Mouse (Mus musculus): ENCODE measurements around the gene Apof. TPM values are rescaled to one million over a fixed set of nuclear protein-coding genes. Genes with fewer than 3 reads are reported as not detected.

The Apof gene
- polyA plus RNA-seq (2017; shearing (Covaris generic)) = not detected

GRCm38 (mm10) chr10:128268371-128268770 lies at the start of gene Apof:
TSS of gene Apof (plus strand) at chr10:128268671.

DNA sequence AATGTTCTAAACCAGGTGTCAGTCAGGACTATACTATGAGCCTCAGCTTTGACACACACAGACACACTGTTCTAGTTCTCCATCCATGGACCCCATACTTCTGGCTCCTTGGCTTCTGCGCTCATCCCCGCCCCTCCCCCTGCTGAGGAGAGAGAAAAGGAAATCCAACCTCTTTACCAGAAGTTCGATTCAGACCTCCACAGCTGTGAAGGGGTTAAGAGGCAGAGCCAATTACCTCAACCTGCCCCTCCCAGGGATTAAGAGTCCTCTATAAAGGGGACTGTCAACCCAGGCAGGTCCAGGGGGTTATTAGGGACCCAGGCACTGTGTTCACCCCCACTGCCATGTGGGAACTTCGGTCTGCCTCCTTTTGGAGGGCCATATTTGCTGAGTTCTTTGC lies 42.9 kb upstream of the Apof start, which contains the start of gene Mip:
Gene Mip (plus strand): TSS at position 301 of the 400 bp plus-strand sequence.

DNA sequence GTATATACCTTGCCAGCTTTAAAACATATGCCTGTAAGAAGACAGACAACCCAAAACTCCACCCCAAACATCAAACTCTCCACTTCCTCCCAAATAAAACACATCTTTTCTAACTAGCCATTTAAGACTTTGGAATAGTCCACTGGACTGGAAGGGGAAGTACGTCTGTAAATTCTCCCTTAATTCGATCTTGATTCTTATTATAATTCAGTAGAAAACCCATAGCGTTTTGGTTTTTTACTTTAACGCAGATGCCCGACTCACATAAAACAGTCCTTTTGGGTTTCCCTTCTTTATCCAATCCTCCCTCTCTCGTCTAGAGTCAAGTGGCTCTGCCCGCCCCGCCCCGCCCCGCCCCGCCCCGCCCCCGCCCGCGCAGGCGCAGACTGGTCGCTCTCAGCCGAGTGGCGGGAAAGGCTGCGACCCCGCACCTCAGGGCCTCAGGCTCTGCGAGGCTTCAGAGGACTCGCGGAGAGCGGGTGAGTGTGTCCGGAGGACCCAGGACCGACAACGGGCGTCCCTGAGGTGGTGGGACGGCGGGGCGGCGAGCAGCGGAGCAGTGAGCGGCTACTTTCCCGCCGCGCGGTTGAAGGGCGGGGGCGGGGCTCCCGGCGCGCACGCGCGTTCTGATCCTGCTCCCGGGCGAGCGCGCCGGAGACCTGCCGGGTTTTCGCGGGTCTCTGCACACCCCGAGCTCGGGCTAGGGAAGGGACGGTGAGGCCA lies 36.6 kb upstream of the Apof start, which contains the start of gene Timeless:
Gene Timeless (plus strand): TSS at position 369 of the 723 bp plus-strand sequence.

DNA sequence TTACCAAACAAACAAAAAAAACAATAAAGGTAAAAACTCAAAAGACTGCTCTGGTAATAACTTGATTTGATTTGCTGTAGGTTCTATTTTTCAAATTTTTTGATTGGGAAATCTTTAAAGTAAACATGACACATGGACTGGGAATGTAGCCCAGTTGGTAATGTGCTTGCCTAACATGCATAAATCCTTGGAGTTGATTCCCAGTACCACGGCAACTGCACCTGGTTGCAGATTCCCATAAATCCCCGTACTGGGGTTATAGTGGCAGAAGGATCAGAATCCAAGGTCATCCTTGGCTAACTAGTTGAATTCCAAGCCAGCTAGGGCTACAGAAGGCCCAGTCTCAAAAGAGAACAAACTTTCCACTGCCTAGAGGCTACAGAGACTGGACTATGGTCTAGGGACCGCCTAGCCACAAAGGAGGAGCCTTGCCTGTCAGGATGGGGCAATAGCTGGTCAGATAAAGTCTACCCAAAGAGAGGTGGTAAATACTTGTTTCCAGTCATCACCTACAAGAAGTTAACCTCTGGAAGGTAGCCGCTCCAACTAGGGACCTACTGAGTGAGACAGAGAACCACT lies 14.7 kb upstream of the Apof start, which contains the start of gene Apon:
Gene Apon (plus strand): TSS at position 420 of the 579 bp plus-strand sequence.

DNA sequence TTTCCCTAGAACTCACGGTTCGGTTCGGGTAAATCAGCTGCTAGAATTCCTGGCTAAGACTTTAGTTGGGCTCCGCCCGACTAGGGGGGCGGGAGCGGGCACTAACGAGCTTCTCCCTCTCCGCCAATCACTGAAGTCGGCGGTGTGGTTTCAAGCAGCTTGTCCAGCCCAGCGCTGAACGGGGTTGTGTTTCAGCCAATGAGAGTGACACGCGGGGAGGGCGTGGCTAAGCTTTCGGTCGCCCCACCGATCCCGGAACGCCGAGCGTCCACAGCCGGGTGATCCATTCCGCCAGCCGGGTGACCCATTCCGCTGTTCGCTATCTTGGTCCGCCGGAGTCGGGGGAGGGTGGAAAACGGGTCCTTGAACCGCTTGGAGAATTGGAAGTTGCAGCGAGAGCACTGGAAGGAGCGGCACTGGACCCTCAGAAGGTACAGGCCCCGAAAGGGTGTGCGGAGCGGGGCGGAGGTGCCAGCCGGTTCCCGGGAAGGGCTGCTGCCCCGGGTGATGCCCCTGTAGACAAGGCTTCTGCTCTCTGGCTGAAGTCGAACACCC lies 1.9 kb downstream of the Apof start, which contains the start of gene Stat2:
Gene Stat2 (plus strand): TSS at position 273 of the 555 bp plus-strand sequence.

DNA sequence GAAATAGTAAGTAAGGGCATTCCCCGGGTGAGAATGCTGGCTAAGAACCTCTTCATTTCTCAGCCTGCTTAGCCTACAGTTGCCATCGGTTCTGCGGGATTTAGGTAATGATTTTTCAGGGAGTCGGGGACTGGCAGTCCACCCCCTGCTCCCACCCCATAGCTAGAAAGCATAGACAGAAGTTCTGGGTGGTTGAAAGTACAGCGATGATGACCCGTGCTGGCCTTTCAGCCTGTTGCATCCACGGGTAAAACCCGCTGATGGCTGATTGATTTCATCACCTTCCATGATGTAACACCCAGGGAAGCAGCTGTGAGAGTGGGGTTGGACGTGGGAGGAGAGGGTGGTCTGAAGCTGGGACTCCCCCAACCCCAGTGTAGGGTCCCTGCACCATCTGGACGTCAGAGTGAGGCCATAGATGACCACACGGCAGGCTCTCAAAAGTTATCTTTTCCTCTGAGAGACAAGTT lies 30.3 kb downstream of the Apof start, which contains the start of gene Il23a:
Gene Il23a (minus strand): TSS at position 51 of the 470 bp plus-strand sequence.

DNA sequence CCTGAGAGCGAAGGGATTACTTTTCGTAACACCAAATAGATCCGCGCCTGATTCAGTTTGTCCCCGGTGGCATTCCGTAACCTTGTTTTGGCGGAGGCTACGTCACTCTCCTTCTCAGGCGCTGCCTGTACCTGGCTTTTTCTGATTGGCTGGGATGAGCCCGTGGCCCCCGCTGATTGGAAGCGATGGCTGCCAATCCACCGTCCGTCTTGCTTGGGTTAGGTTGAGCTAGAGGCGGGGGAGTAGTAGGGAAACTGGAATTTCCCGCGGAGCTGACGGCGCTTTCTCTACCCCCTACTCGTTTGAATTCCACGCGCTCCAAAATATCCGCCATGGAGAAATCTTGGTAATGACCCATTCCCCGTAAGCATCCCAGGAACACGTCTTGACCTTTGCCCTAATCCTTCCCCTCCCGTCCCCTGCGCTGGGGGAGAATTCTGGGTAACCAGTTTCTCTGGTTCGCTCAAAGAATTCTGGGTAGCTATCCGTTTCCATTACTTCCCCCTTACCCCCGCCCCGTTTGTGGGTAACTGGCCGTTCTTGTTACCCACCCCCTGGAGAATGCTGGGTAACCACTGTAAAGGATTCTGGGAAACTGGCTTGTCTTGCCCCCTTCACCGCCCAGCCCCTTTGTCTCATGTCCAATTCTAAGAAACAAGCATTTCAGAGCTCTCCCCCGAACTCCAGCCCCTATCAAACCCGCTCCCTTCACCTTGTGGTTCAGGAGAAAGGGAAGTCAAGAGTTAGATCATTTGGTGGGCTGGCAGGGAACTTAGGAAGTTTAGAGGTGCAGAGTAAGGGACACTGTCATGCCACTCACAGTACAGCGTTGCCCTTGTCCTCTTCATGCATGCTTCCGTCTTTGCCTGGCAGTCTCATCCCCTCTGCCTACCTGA lies 34.9 kb downstream of the Apof start, which contains the start of gene Pan2:
Gene Pan2 (plus strand): TSS at position 210 of the 896 bp plus-strand sequence.

Other genes starting within 250 kb of the Apof start
- gene Naca, start 233.1 kb upstream of the Apof start, polyA plus RNA-seq (2017; shearing (Covaris generic)) = 100 to 1,000 TPM; 440 to 504 TPM
- 100 to 1,000 TPM; 128 to 151 TPM for gene Ptges3, start 209.7 kb upstream of the Apof start, polyA plus RNA-seq (2017; shearing (Covaris generic))
- 1,000 to 10,000 TPM; 1,050 to 1,147 TPM for gene Atp5b, start 185.4 kb upstream of the Apof start, polyA plus RNA-seq (2017; shearing (Covaris generic))
- 10 to 100 TPM; 54.8 to 63.6 TPM for gene Baz2a, start 177.1 kb upstream of the Apof start, polyA plus RNA-seq (2017; shearing (Covaris generic))
- 10 to 100 TPM; 28.7 to 30.5 TPM for gene Rbms2, start 88.4 kb upstream of the Apof start, polyA plus RNA-seq (2017; shearing (Covaris generic))
- under 1 TPM; 0.52 to 0.61 TPM for gene Gls2, start 74.2 kb upstream of the Apof start, polyA plus RNA-seq (2017; shearing (Covaris generic))
- gene Spryd4, start 56.9 kb upstream of the Apof start, polyA plus RNA-seq (2017; shearing (Covaris generic)) = 10 to 100 TPM; 14.3 to 22.4 TPM
- gene Mip, start 42.8 kb upstream of the Apof start, polyA plus RNA-seq (2017; shearing (Covaris generic)) = under 1 TPM in 1 of 2 experiments, not detected in 1; 0.18 TPM
- 10 to 100 TPM; 19.0 to 23.0 TPM for gene Timeless, start 36.6 kb upstream of the Apof start, polyA plus RNA-seq (2017; shearing (Covaris generic))
- not detected for gene Apon, start 14.6 kb upstream of the Apof start, polyA plus RNA-seq (2017; shearing (Covaris generic))
- gene Stat2, start 1.9 kb downstream of the Apof start, polyA plus RNA-seq (2017; shearing (Covaris generic)) = 10 to 100 TPM; 66.3 to 70.6 TPM
- under 1 TPM in 1 of 2 experiments, not detected in 1; 0.54 TPM for gene Il23a, start 30.1 kb downstream of the Apof start, polyA plus RNA-seq (2017; shearing (Covaris generic))
- gene Pan2, start 34.7 kb downstream of the Apof start, polyA plus RNA-seq (2017; shearing (Covaris generic)) = 10 to 100 TPM; 39.5 to 50.2 TPM
- gene Cnpy2, start 53.8 kb downstream of the Apof start, polyA plus RNA-seq (2017; shearing (Covaris generic)) = 100 to 1,000 TPM in 1 of 2 experiments, 10 to 100 TPM in 1; 89.0 to 132 TPM
- gene Cs, start 69.1 kb downstream of the Apof start, polyA plus RNA-seq (2017; shearing (Covaris generic)) = 100 to 1,000 TPM; 153 to 176 TPM
- 10 to 100 TPM; 26.8 to 30.6 TPM for gene Coq10a, start 100.3 kb downstream of the Apof start, polyA plus RNA-seq (2017; shearing (Covaris generic))
- gene Ankrd52, start 108.4 kb downstream of the Apof start, polyA plus RNA-seq (2017; shearing (Covaris generic)) = 1 to 10 TPM; 6.3 to 6.5 TPM
- gene Slc39a5, start 132.6 kb downstream of the Apof start, polyA plus RNA-seq (2017; shearing (Covaris generic)) = not detected
- gene Nabp2, start 142.8 kb downstream of the Apof start, polyA plus RNA-seq (2017; shearing (Covaris generic)) = 100 to 1,000 TPM; 116 to 123 TPM
- 10 to 100 TPM; 37.5 to 41.8 TPM for gene Rnf41, start 143.0 kb downstream of the Apof start, polyA plus RNA-seq (2017; shearing (Covaris generic))
- gene Smarcc2, start 190.6 kb downstream of the Apof start, polyA plus RNA-seq (2017; shearing (Covaris generic)) = 100 to 1,000 TPM; 111 to 120 TPM
- 1,000 to 10,000 TPM; 1,313 to 1,615 TPM for gene Myl6, start 225.5 kb downstream of the Apof start, polyA plus RNA-seq (2017; shearing (Covaris generic))
- gene Myl6b, start 230.0 kb downstream of the Apof start, polyA plus RNA-seq (2017; shearing (Covaris generic)) = 1 to 10 TPM; 2.7 to 4.7 TPM